Mouse (Mus musculus) CH12.LX (cell line): ENCODE results near the gene Olfr633.

Source experiments
- BHLHE40 ChIP-seq: IDR thresholded peaks from 2 replicates; pipeline ENCODE4 v1.6.1; 2011; ENCODE audit warnings: mild to moderate bottlenecking, low read depth, low read length, improper control_type of control experiment
- CTCF ChIP-seq, 2 experiments: IDR thresholded peaks in 1 of 2; conservative IDR thresholded peaks in 1 of 2; 2 replicates each; pipeline ENCODE4 v1.5.1; 2011 to 2012; ENCODE audit warnings: low read depth in 2 of 2, low read length in 2 of 2, improper control_type of control experiment in 1 of 2, inconsistent platforms in 1 of 2, mild to moderate bottlenecking in 1 of 2, moderate library complexity in 1 of 2
- EP300 ChIP-seq: IDR thresholded peaks from 2 replicates; pipeline ENCODE4 v1.6.1; 2011; ENCODE audit warnings: low read length, improper control_type of control experiment
- HCFC1 ChIP-seq: IDR thresholded peaks from 2 replicates; pipeline ENCODE4 v1.6.1; 2012; ENCODE audit warnings: low read depth, mild to moderate bottlenecking, inconsistent platforms, low read length, improper control_type of control experiment
- MAZ ChIP-seq: IDR thresholded peaks from 2 replicates; pipeline ENCODE4 v1.6.1; 2012; ENCODE audit warnings: low read depth, mild to moderate bottlenecking, inconsistent platforms, low read length, improper control_type of control experiment, moderate library complexity
- POLR2A ChIP-seq: IDR thresholded peaks from 2 replicates; pipeline ENCODE4 v1.6.1; 2011; ENCODE audit warnings: low read depth, mild to moderate bottlenecking, improper control_type of control experiment, low read length
- POLR2AphosphoS2 ChIP-seq: IDR thresholded peaks from 2 replicates; pipeline ENCODE4 v1.6.1; 2011; ENCODE audit warnings: low read depth, low read length, improper control_type of control experiment
- RCOR1 ChIP-seq: conservative IDR thresholded peaks from 2 replicates; pipeline ENCODE4 v1.6.1; 2012; ENCODE audit warnings: low read depth, mild to moderate bottlenecking, inconsistent platforms, low read length, improper control_type of control experiment
- SIN3A ChIP-seq: IDR thresholded peaks from 2 replicates; pipeline ENCODE4 v1.6.1; 2012; ENCODE audit warnings: low read length, improper control_type of control experiment, inconsistent platforms
- SMC3 ChIP-seq: IDR thresholded peaks from 2 replicates; pipeline ENCODE4 v1.6.1; 2011; ENCODE audit warnings: low read depth, low read length, improper control_type of control experiment
- ZNF384 ChIP-seq: IDR thresholded peaks from 2 replicates; pipeline ENCODE4 v1.6.1; 2012; ENCODE audit warnings: low read depth, low read length, improper control_type of control experiment, inconsistent platforms

GRCm38 (mm10) chr7:103915338-103915737, 28.9 kb upstream of the Olfr633 start:
- TF ChIP-seq EP300 (no peak), CTCF (conservative IDR thresholded peaks at IDR 0.05 in 1 of 2, IDR thresholded peaks at IDR 0.05 in 1 of 2; ENCODE audit: low read depth in 2 of 2, low read length in 2 of 2) (no peak), SIN3A (no peak), RCOR1 (no peak), POLR2A (no peak), MAZ (no peak), SMC3 (no peak), HCFC1 (no peak), BHLHE40 (no peak), ZNF384 (no peak), POLR2AphosphoS2 (no peak)
